ENCODE assay signal across 10 mouse cellular contexts in genomic region chr8:105025050-105025449, GRCm38 (mm10). TPM values are rescaled to one million over a fixed set of nuclear protein-coding genes. Genes with fewer than 3 reads are reported as not detected.
DNase-seq lines count a peak whose midpoint lies in the region; ATAC-seq and TF ChIP-seq lines count a peak whose summit lies in the region.
"Had no signal": no experiment of that assay in that cellular context is flagged by ENCODE, and none has a peak within 500 bp of the region (broad histone marks: within the 10 kb centered on the region; RNA-seq: fewer than 3 reads in every experiment).

No protein-coding gene starts in this region.

- H3K4me3 ChIP-seq in ES-E14 (ENCODE audit: insufficient read depth in 1 of 2, low read depth in 1 of 2, low read length in 2 of 2, poor library complexity in 1 of 2, severe bottlenecking in 1 of 2) = no peak overlapping the region
- H3K4me3 ChIP-seq in liver, embryonic 14.5 days (ENCODE audit: insufficient read depth in 1 of 2, low read depth in 2 of 2, low read length in 2 of 2) = no peak overlapping the region
- no peak overlapping the region for H3K4me3 ChIP-seq in forebrain, embryonic 10.5 days

- H3K4me2 ChIP-seq in liver, embryonic 14.5 days (ENCODE audit: low read depth) = no peak overlapping the region

- H3K36me3 ChIP-seq in ES-E14 (ENCODE audit: control insufficient read depth, insufficient read depth, low read length, poor library complexity, severe bottlenecking) = no peaks in the 10 kb centered on the region
- no peaks in the 10 kb centered on the region for H3K36me3 ChIP-seq in liver, embryonic 14.5 days (replicated peaks; ENCODE audit: control insufficient read depth, insufficient read depth, low read depth)
- H3K36me3 ChIP-seq in forebrain, embryonic 10.5 days (replicated peaks) = no peaks in the 10 kb centered on the region

- no peaks in the 10 kb centered on the region for H3K4me1 ChIP-seq in ES-E14 (ENCODE audit: control insufficient read depth in 2 of 2, insufficient read depth in 2 of 2, low read length in 2 of 2, poor library complexity in 1 of 2)
- no peaks in the 10 kb centered on the region; a peak in 1 of 4 replicates for H3K4me1 ChIP-seq in liver, embryonic 14.5 days (replicated peaks; ENCODE audit: control insufficient read depth in 2 of 2, insufficient read depth in 2 of 2, low read length in 1 of 2)
- no peaks in the 10 kb centered on the region for H3K4me1 ChIP-seq in forebrain, embryonic 10.5 days

- H3K9ac ChIP-seq in ES-E14 (ENCODE audit: insufficient read depth, low read depth, low read length, poor library complexity, severe bottlenecking) = no peak overlapping the region
- H3K9ac ChIP-seq in liver, embryonic 14.5 days (replicated peaks) = no peak overlapping the region

- intact Hi-C loops in left cerebral cortex, postnatal 4 days (cut with DNase I) = no loop called here

- peak; percentile 10 for DNase-seq in left cerebral cortex, postnatal 4 days
- no peak for DNase-seq in left cerebral cortex, adult 8-10 months (ENCODE audit: low spot score in 2 of 2)
- DNase-seq in ES-E14 (ENCODE audit: low read depth, low spot score) (peak; percentile 54), adipocyte (ENCODE audit: low spot score) (peak; percentile 8)
- DNase-seq in liver, embryonic 14.5 days (ENCODE audit: low read depth in 3 of 3, low spot score in 3 of 3) = peak in 2 of 3 experiments; percentile 15 to 22
- DNase-seq in spleen, postnatal 36 days (ENCODE audit: low spot score in 2 of 2) = no peak
- no peak for DNase-seq in forebrain, embryonic 10.5 days (ENCODE audit: extremely low spot score, low spot score)

- no peaks in the 10 kb centered on the region for H3K27me3 ChIP-seq in liver, embryonic 14.5 days (ENCODE audit: control insufficient read depth, insufficient read depth, low read length)
- H3K27me3 ChIP-seq in forebrain, embryonic 10.5 days (ENCODE audit: poor library complexity, severe bottlenecking) = no peaks in the 10 kb centered on the region

- H3K27ac ChIP-seq in ES-E14 (ENCODE audit: insufficient read depth, low read depth, low read length, poor library complexity, severe bottlenecking) = no peak overlapping the region
- H3K27ac ChIP-seq in liver, embryonic 14.5 days = no peak overlapping the region
- H3K27ac ChIP-seq in forebrain, embryonic 10.5 days = no peak overlapping the region

- in situ Hi-C loops in ES-E14 (cut with MboI; ENCODE audit: low sequenced_read_pairs in 2 of 2, unreplicated experiment in 2 of 2) = no loop called here

- 49% methylated on average over 2 of the region's 2 CpGs for WGBS in liver, embryonic 14.5 days (ENCODE audit: insufficient replicate concordance)
- 56% methylated on average over 2 of the region's 2 CpGs for WGBS in forebrain, embryonic 10.5 days

- TF ChIP-seq CTCF in liver, embryonic 14.5 days (IDR thresholded peaks at IDR 0.05; ENCODE audit: low read depth) = peak; percentile 77

- H3K9me3 ChIP-seq in ES-E14 (ENCODE audit: control insufficient read depth, insufficient read depth, low read depth, low read length) = no peaks in the 10 kb centered on the region
- no peaks in the 10 kb centered on the region for H3K9me3 ChIP-seq in liver, embryonic 14.5 days (ENCODE audit: control insufficient read depth, low read length)
- 0 out of 2 replicates have a peak, but pooled peaks cover 3% of the 10 kb centered on the region for H3K9me3 ChIP-seq in forebrain, embryonic 10.5 days

- ATAC-seq in liver, embryonic 14.5 days (ENCODE audit: insufficient read depth) = no peak

- no peak for TF ChIP-seq EP300 in liver, embryonic 14.5 days (IDR thresholded peaks at IDR 0.05; ENCODE audit: low read depth)

TF ChIP-seq in ES-E14, 5 proteins besides CTCF, POLR2A, EP300 and RAD21:
- TF ChIP-seq ZC3H11A (IDR thresholded peaks at IDR 0.05; ENCODE audit: borderline replicate concordance, low read depth, low read length) = peak; percentile 80; the same call in 1 of the 2 replicates
- TF ChIP-seq MAFK (IDR thresholded peaks at IDR 0.05; ENCODE audit: insufficient read depth, low read depth, low read length) = peak; percentile 94
- no peak for TF ChIP-seq CHD2 (IDR thresholded peaks at IDR 0.05; ENCODE audit: low read depth, low read length)

RNA-seq across cellular contexts. Expression of gene Ces3a, which starts 23.4 kb away (rescaled TPM):
- not detected for total RNA-seq in left cerebral cortex, postnatal 4 days (2021)
- total RNA-seq in left cerebral cortex, adult 8-10 months (2022) = not detected
- not detected in 2 replicates for total RNA-seq in ES-E14 (2012; rRNA removed)
- polyA plus RNA-seq in liver, embryonic 14.5 days (2012; rRNA removed) = 0.18 and 0.22 TPM in 2 replicates
- 0.14 and 0.23 TPM in 2 replicates for polyA plus RNA-seq in liver, embryonic 14.5 days (2014; fragmentation: Nextera tagmentation; extraction: Ambion mirVana)
- polyA plus RNA-seq in forebrain, embryonic 10.5 days (2016; fragmentation: Nextera tagmentation; extraction: Ambion mirVana) = not detected in 2 replicates
- total RNA-seq: layer of hippocampus, postnatal 10 days had no signal
- polyA plus RNA-seq: spleen, adult 2 months had no signal

RNA-seq across cellular contexts. Expression of gene Ces2h, which starts 24.4 kb away (rescaled TPM):
- total RNA-seq in left cerebral cortex, postnatal 4 days (2021) = not detected
- total RNA-seq in left cerebral cortex, adult 8-10 months (2022) = not detected
- not detected in 2 replicates for total RNA-seq in ES-E14 (2012; rRNA removed)
- polyA plus RNA-seq in liver, embryonic 14.5 days (2012; rRNA removed) = not detected in 2 replicates
- not detected in 2 replicates for polyA plus RNA-seq in liver, embryonic 14.5 days (2014; fragmentation: Nextera tagmentation; extraction: Ambion mirVana)
- polyA plus RNA-seq in forebrain, embryonic 10.5 days (2016; fragmentation: Nextera tagmentation; extraction: Ambion mirVana) = not detected in 2 replicates
- total RNA-seq: heart, adult 8-10 months; layer of hippocampus, postnatal 10 days had no signal
- polyA plus RNA-seq: spleen, adult 2 months had no signal

RNA-seq across cellular contexts. Expression of gene Ces3b, which starts 58.5 kb away (rescaled TPM):
- not detected for total RNA-seq in left cerebral cortex, postnatal 4 days (2021)
- not detected for total RNA-seq in left cerebral cortex, adult 8-10 months (2022)
- total RNA-seq in ES-E14 (2012; rRNA removed) = not detected in 2 replicates
- not detected in 2 replicates for polyA plus RNA-seq in liver, embryonic 14.5 days (2012; rRNA removed)
- not detected in 2 replicates for polyA plus RNA-seq in liver, embryonic 14.5 days (2014; fragmentation: Nextera tagmentation; extraction: Ambion mirVana)
- not detected in 2 replicates for polyA plus RNA-seq in forebrain, embryonic 10.5 days (2016; fragmentation: Nextera tagmentation; extraction: Ambion mirVana)
- total RNA-seq: layer of hippocampus, postnatal 10 days had no signal
- polyA plus RNA-seq: spleen, adult 2 months had no signal

Comparison
In these comparisons a context has a peak if more than half of its experiments do, and no peak if none do; other contexts are left out.
1. DNase-seq: peak in left cerebral cortex, postnatal 4 days (single experiment), ES-E14 (single experiment), adipocyte (single experiment) and liver, embryonic 14.5 days (2 of 3); none in left cerebral cortex, adult 8-10 months (0 of 2), spleen, postnatal 36 days (0 of 2) and forebrain, embryonic 10.5 days (single experiment).